Mouse (Mus musculus): ENCODE measurements around the gene Serpina12. TPM values are rescaled to one million over a fixed set of nuclear protein-coding genes. Genes with fewer than 3 reads are reported as not detected.

Serpina12 gene
- total RNA-seq, 2 experiments from 2014 or later: not detected

DNA sequence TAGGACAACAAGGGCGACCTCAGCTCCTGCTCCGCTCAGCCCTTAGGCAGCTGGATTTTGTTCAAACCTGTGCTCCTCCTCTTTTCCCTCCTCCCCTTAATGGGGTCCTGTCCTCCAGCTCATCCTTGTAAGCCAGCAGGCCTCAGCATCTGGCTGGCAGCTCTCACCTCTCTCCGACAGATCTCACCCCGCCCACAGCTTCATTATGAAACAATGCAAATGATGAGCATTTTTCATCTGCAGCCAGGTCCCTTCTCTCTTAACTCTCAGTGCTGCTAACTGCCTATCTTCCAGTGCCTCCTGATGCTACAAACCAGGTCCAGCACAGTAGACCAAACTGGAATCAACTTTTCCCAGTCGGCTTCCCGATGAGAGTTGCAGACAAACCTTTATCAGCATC, 30.6 kb downstream of the Serpina12 start, which contains the start of gene Serpina9:
Serpina9 (minus strand) TSS at position 136 of the 400 bp plus-strand sequence.
- ATAC-seq (replicated peaks; ENCODE audit: poor library complexity, severe bottlenecking): no peak

GRCm38 (mm10) chr12:104004689-104005088, 39.6 kb downstream of the Serpina12 start:
- no peak for ATAC-seq (replicated peaks; ENCODE audit: poor library complexity, severe bottlenecking)

GRCm38 (mm10) chr12:104003238-104003612, 41.0 kb downstream of the Serpina12 start:
- peak; percentile 81 for ATAC-seq (replicated peaks; ENCODE audit: poor library complexity, severe bottlenecking)

DNA sequence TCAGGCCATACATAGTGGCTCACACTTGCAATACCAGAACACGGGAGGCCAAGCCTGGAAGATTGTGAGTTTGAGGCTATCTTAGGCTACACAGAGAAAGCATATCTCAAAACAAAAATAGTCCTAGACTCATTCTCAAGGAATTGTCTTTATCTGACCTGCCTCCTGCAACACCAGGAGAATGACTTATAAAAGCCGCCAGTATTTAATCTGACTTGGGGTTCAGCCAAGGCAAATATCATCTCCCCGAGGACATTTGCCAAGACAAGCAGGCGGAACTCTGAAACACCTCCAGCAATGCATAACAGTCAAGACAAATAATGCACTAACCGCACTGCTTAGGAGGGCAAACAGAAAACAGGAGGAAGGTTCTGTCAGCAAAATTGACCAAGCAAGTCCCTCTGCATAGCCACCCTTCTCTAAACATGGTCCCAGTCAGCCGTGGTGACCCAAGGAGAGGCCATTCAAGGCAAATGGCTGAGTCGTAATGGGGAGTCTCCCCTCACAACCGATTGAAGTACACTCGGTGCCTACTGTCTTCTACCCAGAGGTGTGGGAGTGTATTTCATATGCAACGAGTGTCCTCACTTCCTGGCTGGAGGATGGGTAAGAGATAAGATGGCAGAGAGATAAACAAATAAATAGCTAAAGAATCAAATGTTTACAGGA, 41.5 kb downstream of the Serpina12 start:
- ATAC-seq (replicated peaks; ENCODE audit: poor library complexity, severe bottlenecking): no peak

DNA sequence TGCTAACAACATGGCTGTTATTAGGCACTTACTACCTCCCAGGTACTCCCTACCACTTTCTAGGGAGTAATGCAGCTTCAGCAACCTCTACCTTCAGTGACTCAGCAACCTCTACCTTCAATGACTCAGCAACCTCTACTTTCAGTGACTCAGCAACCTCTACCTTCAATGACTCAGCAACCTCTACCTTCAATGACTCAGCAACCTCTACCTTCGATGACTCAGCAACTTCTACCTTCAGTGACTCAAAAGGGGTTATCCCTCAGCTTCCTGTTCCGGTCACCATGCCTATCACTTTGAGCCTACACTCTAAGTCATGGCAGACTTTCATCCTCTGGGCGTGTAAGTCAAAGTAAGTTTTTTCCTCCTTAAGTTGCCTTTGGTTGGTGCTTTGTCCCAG, 43.6 kb downstream of the Serpina12 start:
- ATAC-seq (replicated peaks; ENCODE audit: poor library complexity, severe bottlenecking): peak; percentile 47; the same call in 1 of the 2 replicates

- ATAC-seq (replicated peaks; ENCODE audit: poor library complexity, severe bottlenecking): no peak
Measured at GRCm38 (mm10) chr12:103999611-104000010, 44.6 kb downstream of the Serpina12 start.

DNA sequence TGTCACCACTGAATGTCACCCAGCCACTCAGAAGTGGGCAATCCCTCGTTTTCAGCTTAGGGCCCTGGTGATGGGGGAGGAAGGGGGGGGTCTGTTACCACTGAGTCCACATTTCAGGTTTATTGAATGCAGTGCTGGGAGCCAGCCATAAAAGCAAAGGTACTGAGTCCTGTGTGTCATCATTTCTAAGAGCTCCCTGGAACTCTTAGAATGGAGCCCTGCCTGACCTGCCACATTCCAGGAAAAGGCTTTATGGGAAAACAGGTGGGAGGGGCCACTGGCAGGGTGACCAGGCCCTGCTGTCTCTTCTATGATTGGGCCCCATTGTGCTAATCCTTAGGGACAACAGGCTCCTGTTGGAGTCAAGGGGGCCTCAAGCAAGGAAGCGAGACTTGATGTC, 47.7 kb downstream of the Serpina12 start:
- ATAC-seq (replicated peaks; ENCODE audit: poor library complexity, severe bottlenecking): no peak

GRCm38 (mm10) chr12:103995292-103996072, 48.8 kb downstream of the Serpina12 start:
- peak; percentile 38 for ATAC-seq (replicated peaks; ENCODE audit: poor library complexity, severe bottlenecking)

DNA sequence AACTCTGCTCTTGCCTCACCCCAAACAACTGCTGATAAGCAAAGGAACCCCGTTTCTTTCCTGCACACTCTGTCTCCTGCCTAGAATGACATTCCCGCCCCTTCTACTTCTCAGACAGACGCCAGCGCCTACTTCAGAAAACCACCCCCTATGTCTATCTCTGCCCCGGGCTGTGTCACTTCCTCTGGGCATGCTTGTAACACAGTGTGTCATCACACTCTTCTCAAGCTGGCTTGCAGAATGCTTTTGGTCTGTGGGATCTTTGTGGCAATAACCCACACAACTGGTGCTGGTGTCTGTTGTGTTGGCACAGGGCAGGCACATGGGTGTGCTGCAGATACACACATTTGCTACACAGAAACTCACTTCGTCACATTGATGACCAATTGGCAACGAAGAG, 51.3 kb downstream of the Serpina12 start:
- ATAC-seq (replicated peaks; ENCODE audit: poor library complexity, severe bottlenecking): peak; percentile 78

- no peak for ATAC-seq (replicated peaks; ENCODE audit: poor library complexity, severe bottlenecking)
Measured at GRCm38 (mm10) chr12:103989857-103990256, 54.4 kb downstream of the Serpina12 start, which contains the start of gene Serpina11. Serpina11 (minus strand) TSS chr12:103989957.

DNA sequence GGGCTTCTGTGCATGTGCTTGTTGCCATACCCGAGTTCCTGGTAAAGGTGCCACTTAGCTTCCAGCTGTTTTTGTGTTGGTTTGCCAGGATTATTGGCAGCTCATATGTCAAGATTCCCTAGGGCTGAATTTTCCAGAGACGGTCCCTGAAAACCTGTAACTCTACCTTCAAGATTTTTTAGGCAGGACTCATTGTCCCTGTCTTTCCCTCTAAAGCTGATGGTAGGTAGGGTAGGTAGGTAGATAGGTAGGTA, 54.8 kb downstream of the Serpina12 start:
- ATAC-seq (replicated peaks; ENCODE audit: poor library complexity, severe bottlenecking): no peak

DNA sequence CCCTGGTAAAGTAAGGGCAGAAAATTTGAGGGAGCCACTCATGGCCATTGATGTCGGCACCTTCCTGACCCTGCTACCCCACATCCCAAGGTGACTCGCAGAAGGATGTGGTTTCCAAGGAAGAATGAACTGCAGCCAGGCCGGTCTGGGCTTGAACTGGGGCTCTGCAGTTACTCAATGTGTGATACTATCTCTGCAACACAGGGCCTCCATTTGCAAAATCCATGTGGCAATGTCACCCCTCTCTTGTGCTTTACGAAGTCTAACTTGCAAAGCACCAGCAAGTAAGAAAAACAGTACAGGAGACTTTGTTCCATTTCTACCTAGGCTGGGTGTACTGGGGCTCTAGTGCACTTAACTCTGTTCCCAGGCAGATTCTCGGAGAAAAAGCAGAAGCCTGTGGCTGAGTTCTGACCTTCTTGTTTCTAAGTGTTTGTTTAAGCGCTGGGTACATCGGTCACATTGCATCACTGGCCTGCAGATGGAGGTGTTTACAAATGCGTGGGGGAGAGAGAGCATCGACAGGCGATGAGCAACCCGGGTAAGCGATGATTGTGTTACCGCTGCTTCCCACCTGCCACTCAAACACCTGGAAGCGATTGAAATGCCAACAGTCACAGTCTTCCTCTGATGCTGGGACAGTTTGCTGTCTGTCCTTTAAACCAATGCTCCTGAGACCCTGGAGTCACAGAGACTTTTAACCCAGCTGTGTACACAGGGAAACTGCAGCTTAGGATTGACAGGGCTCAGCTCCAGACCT, 55.3 kb downstream of the Serpina12 start:
- ATAC-seq (replicated peaks; ENCODE audit: poor library complexity, severe bottlenecking): peak; percentile 33

DNA sequence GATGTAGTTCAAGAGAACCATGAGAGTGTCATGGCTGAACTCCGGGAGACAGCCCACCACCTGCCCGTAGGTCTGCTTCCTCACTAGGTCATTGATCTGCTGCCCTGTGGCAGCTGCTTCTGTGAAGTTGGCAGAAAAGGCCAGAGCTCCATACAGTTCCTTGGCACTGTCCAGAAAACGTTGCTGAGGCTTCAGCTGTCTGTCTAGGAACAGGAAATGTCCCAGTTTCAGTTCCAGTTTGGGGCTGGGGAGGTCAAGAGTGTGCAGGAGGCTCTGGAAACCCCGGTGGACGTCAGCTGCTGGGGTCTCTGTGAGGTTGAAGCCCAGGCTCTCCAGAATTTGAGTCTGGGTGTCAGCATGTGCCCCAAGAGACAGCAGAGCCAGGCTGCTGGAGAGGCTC, 58.4 kb downstream of the Serpina12 start:
- ATAC-seq (replicated peaks; ENCODE audit: poor library complexity, severe bottlenecking): peak; percentile 60

GRCm38 (mm10) chr12:103984935-103985334, 59.3 kb downstream of the Serpina12 start:
- 0 out of 2 replicates have a peak, but pooled peaks have one; percentile 20 for ATAC-seq (replicated peaks; ENCODE audit: poor library complexity, severe bottlenecking)

- no peak for ATAC-seq (replicated peaks; ENCODE audit: poor library complexity, severe bottlenecking)
Measured at GRCm38 (mm10) chr12:103981646-103982360, 62.4 kb downstream of the Serpina12 start.

Other genes with a start within 250 kb of the Serpina12 start
- not detected in 2 replicates for gene Serpina1b, start 214.1 kb downstream of the Serpina12 start, total RNA-seq (2014; fragmentation: Nextera tagmentation)
- not detected in 2 replicates for gene Serpina1b, start 214.1 kb downstream of the Serpina12 start, total RNA-seq (2017)
- not detected in 2 replicates for gene Serpina1a, start 180.9 kb downstream of the Serpina12 start, total RNA-seq (2014; fragmentation: Nextera tagmentation)
- gene Serpina1a, start 180.9 kb downstream of the Serpina12 start, total RNA-seq (2017): not detected in 2 replicates
- gene Serpina1c, start 139.6 kb downstream of the Serpina12 start, total RNA-seq (2014; fragmentation: Nextera tagmentation): not detected in 2 replicates
- gene Serpina1c, start 139.6 kb downstream of the Serpina12 start, total RNA-seq (2017): not detected in 2 replicates
- not detected in 2 replicates for gene Serpina1e, start 85.5 kb downstream of the Serpina12 start, total RNA-seq (2014; fragmentation: Nextera tagmentation)
- not detected in 2 replicates for gene Serpina1e, start 85.5 kb downstream of the Serpina12 start, total RNA-seq (2017)
- gene Serpina11, start 54.5 kb downstream of the Serpina12 start, total RNA-seq (2014; fragmentation: Nextera tagmentation): 0.17 TPM in 1 of 2 replicates, not detected in the other
- not detected in 2 replicates for gene Serpina11, start 54.5 kb downstream of the Serpina12 start, total RNA-seq (2017)
- gene Serpina9, start 30.7 kb downstream of the Serpina12 start, total RNA-seq (2014; fragmentation: Nextera tagmentation): not detected in 2 replicates
- gene Serpina9, start 30.7 kb downstream of the Serpina12 start, total RNA-seq (2017): not detected in 2 replicates
- gene Serpina5, start 56.7 kb upstream of the Serpina12 start, total RNA-seq (2014; fragmentation: Nextera tagmentation): not detected in 2 replicates
- not detected in 2 replicates for gene Serpina5, start 56.7 kb upstream of the Serpina12 start, total RNA-seq (2017)
- gene Serpina3a, start 68.3 kb upstream of the Serpina12 start, total RNA-seq (2014; fragmentation: Nextera tagmentation): not detected in 2 replicates
- gene Serpina3a, start 68.3 kb upstream of the Serpina12 start, total RNA-seq (2017): not detected in 2 replicates
- gene Serpina3b, start 83.6 kb upstream of the Serpina12 start, total RNA-seq (2014; fragmentation: Nextera tagmentation): not detected in 2 replicates
- gene Serpina3b, start 83.6 kb upstream of the Serpina12 start, total RNA-seq (2017): not detected in 2 replicates
- gene Serpina3c, start 109.4 kb upstream of the Serpina12 start, total RNA-seq (2014; fragmentation: Nextera tagmentation): not detected in 2 replicates
- not detected in 2 replicates for gene Serpina3c, start 109.4 kb upstream of the Serpina12 start, total RNA-seq (2017)
- gene Serpina3f, start 170.1 kb upstream of the Serpina12 start, total RNA-seq (2014; fragmentation: Nextera tagmentation): 0.69 TPM in 1 of 2 replicates, not detected in the other
- gene Serpina3f, start 170.1 kb upstream of the Serpina12 start, total RNA-seq (2017): 0.62 and 1.6 TPM in 2 replicates
- gene Serpina3g, start 191.8 kb upstream of the Serpina12 start, total RNA-seq (2014; fragmentation: Nextera tagmentation): 30.4 and 34.2 TPM in 2 replicates
- 26.5 and 29.7 TPM in 2 replicates for gene Serpina3g, start 191.8 kb upstream of the Serpina12 start, total RNA-seq (2017)
- gene Serpina3i, start 218.7 kb upstream of the Serpina12 start, total RNA-seq (2014; fragmentation: Nextera tagmentation): not detected in 2 replicates
- gene Serpina3i, start 218.7 kb upstream of the Serpina12 start, total RNA-seq (2017): not detected in 2 replicates

Data from granulocyte monocyte progenitor cell, adult 5-6 weeks (primary cell).